15 mouse cellular contexts compared by ENCODE assay signal in the genomic region with DNA sequence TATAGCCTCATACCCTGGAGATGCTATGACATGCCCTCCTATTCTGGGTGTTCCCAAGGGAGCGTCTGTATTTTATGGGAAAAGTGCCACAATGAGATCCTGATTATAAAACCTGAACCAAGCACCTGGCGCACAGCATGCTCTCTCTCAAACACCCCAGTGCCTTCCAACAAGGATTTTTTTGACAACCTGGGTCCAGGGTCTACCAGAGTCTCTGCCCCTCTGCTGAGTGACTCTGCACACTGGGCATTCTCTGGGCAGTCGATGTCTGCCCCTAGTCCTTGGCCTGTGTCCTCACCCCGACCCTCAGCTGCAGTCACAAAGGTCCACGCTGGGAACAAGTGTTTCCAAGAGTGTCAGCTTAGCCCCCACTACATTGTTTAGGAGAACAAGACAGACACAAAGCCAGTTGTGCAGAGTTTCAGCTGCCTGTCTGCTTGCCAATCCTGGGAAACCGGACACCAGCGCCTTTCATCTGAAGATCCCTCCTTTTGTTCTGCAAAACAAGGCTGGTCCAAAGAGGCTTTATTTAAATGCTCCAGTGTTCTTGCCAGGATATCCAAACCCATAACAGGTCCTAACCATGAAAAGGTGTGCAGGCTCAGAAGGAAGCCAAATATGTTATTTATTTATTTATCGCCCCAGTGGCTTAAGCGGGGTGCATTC. TPM values are rescaled to one million over a fixed set of nuclear protein-coding genes. Genes with fewer than 3 reads are reported as not detected.
DNase-seq lines count a peak whose midpoint lies in the region; ATAC-seq and TF ChIP-seq lines count a peak whose summit lies in the region.
"Had no signal": no experiment of that assay in that cellular context is flagged by ENCODE, and none has a peak within 500 bp of the region (broad histone marks: within the 10 kb centered on the region; RNA-seq: fewer than 3 reads in every experiment).

No protein-coding gene starts in this region.

- 41% methylated on average over 9 of the region's 9 CpGs for WGBS in cerebellum, adult 2 months
- 24% methylated on average over 9 of the region's 9 CpGs for WGBS in midbrain, embryonic 11.5 days
- WGBS in midbrain, embryonic 15.5 days = 17% methylated on average over 9 of the region's 9 CpGs
- WGBS in embryonic facial prominence, embryonic 14.5 days = 41% methylated on average over 9 of the region's 9 CpGs
- 15% methylated on average over 9 of the region's 9 CpGs for WGBS in midbrain, embryonic 14.5 days

- peak; percentile 69 for ATAC-seq in midbrain, embryonic 11.5 days (ENCODE audit: low FRiP score)
- ATAC-seq in midbrain, embryonic 15.5 days (replicated peaks) = no peak
- ATAC-seq in embryonic facial prominence, embryonic 14.5 days (ENCODE audit: low read depth) = peak; percentile 80
- no peak for ATAC-seq in midbrain, embryonic 14.5 days (ENCODE audit: low FRiP score, low TSS enrichment)

- no peak overlapping the region for H3K4me3 ChIP-seq in cerebellum, adult 2 months (replicated peaks; ENCODE audit: insufficient read depth, low read depth, low read length)
- H3K4me3 ChIP-seq in midbrain, embryonic 11.5 days (ENCODE audit: low read depth, low read length) = no peak overlapping the region
- no peak overlapping the region for H3K4me3 ChIP-seq in midbrain, embryonic 15.5 days
- no peak overlapping the region for H3K4me3 ChIP-seq in embryonic facial prominence, embryonic 14.5 days (ENCODE audit: low read depth, low read length)
- H3K4me3 ChIP-seq in midbrain, embryonic 14.5 days (replicated peaks; ENCODE audit: low read depth, low read length) = no peak overlapping the region

- no peak for TF ChIP-seq POLR2A in cerebellum, adult 2 months (IDR thresholded peaks at IDR 0.05; ENCODE audit: borderline replicate concordance, insufficient read depth, low read length)

- no peaks in the 10 kb centered on the region for H3K27me3 ChIP-seq in cerebellum, adult 2 months (ENCODE audit: control insufficient read depth, insufficient read depth, low read length)
- H3K27me3 ChIP-seq in midbrain, embryonic 11.5 days (ENCODE audit: control insufficient read depth, insufficient read depth, low read length) = no peaks in the 10 kb centered on the region
- H3K27me3 ChIP-seq in midbrain, embryonic 15.5 days (replicated peaks) = no peaks in the 10 kb centered on the region
- H3K27me3 ChIP-seq in embryonic facial prominence, embryonic 14.5 days (replicated peaks; ENCODE audit: control insufficient read depth, insufficient read depth, low read length) = no peaks in the 10 kb centered on the region
- H3K27me3 ChIP-seq in midbrain, embryonic 14.5 days (ENCODE audit: control insufficient read depth, insufficient read depth, low read length) = no peaks in the 10 kb centered on the region

- no peaks in the 10 kb centered on the region for H3K9me3 ChIP-seq in midbrain, embryonic 11.5 days (ENCODE audit: control insufficient read depth, low read length)
- no peaks in the 10 kb centered on the region for H3K9me3 ChIP-seq in midbrain, embryonic 15.5 days
- H3K9me3 ChIP-seq in embryonic facial prominence, embryonic 14.5 days (ENCODE audit: control insufficient read depth, low read length) = no peaks in the 10 kb centered on the region
- H3K9me3 ChIP-seq in midbrain, embryonic 14.5 days (ENCODE audit: control insufficient read depth, low read length) = no peaks in the 10 kb centered on the region

- TF ChIP-seq CTCF in cerebellum, adult 2 months (IDR thresholded peaks at IDR 0.05; ENCODE audit: borderline replicate concordance, insufficient read depth, low read depth, low read length) = no peak

- H3K4me2 ChIP-seq in midbrain, embryonic 11.5 days = peak overlapping the region; percentile 2
- no peak overlapping the region for H3K4me2 ChIP-seq in midbrain, embryonic 15.5 days
- H3K4me2 ChIP-seq in embryonic facial prominence, embryonic 14.5 days (ENCODE audit: low read depth, low read length) = no peak overlapping the region
- no peak overlapping the region for H3K4me2 ChIP-seq in midbrain, embryonic 14.5 days (ENCODE audit: low read length)

- H3K36me3 ChIP-seq in midbrain, embryonic 11.5 days (ENCODE audit: control insufficient read depth, insufficient read depth, low read length) = no peaks in the 10 kb centered on the region
- H3K36me3 ChIP-seq in midbrain, embryonic 15.5 days (replicated peaks) = peaks cover 38% of the 10 kb centered on the region; the same call in 1 of the 2 replicates
- H3K36me3 ChIP-seq in embryonic facial prominence, embryonic 14.5 days (ENCODE audit: control insufficient read depth, insufficient read depth, low read length) = no peaks in the 10 kb centered on the region
- peaks cover 63% of the 10 kb centered on the region for H3K36me3 ChIP-seq in midbrain, embryonic 14.5 days (ENCODE audit: control insufficient read depth, insufficient read depth, low read length)
- H3K36me3 ChIP-seq: G1E had no signal

- peak overlapping the region; percentile 39; the same call in 1 of the 2 replicates for H3K9ac ChIP-seq in midbrain, embryonic 11.5 days (ENCODE audit: low read length)
- H3K9ac ChIP-seq in midbrain, embryonic 15.5 days = no peak overlapping the region
- H3K9ac ChIP-seq in embryonic facial prominence, embryonic 14.5 days (ENCODE audit: low read depth, low read length) = no peak overlapping the region
- no peak overlapping the region for H3K9ac ChIP-seq in midbrain, embryonic 14.5 days (replicated peaks; ENCODE audit: low read length)

- peak in 1 of 2 experiments; percentile 21 for DNase-seq in cerebellum, adult 2 months
- DNase-seq in cerebellum, postnatal 4 days (ENCODE audit: low spot score in 2 of 2) = no peak
- peak; percentile 91 for DNase-seq in midbrain, embryonic 11.5 days (ENCODE audit: low spot score, missing footprints)
- peak; percentile 88 for DNase-seq in embryonic facial prominence, embryonic 14.5 days (ENCODE audit: low spot score)
- DNase-seq in midbrain, embryonic 14.5 days = peak; percentile 50
- no peak for DNase-seq in natural killer cell, adult 2 months (ENCODE audit: low spot score in 2 of 2)
- DNase-seq in retina, postnatal 1 day = no peak
- DNase-seq: cerebellum, postnatal 36 days; heart, postnatal 14 days; kidney, adult 18-20 months had no signal

- H3K27ac ChIP-seq in cerebellum, adult 2 months (ENCODE audit: insufficient read depth, low read length) = 0 out of 2 replicates have a peak overlapping the region, but pooled peaks have one; percentile 40
- peak overlapping the region; percentile 62 for H3K27ac ChIP-seq in midbrain, embryonic 11.5 days (ENCODE audit: low read depth, low read length)
- H3K27ac ChIP-seq in midbrain, embryonic 15.5 days = no peak overlapping the region
- H3K27ac ChIP-seq in embryonic facial prominence, embryonic 14.5 days (replicated peaks; ENCODE audit: low read depth, low read length) = peak overlapping the region; percentile 56; the same call in 1 of the 2 replicates
- H3K27ac ChIP-seq in midbrain, embryonic 14.5 days (replicated peaks; ENCODE audit: low read depth, low read length) = no peak overlapping the region

- H3K4me1 ChIP-seq in cerebellum, adult 2 months (ENCODE audit: control insufficient read depth, insufficient read depth, low read length) = peaks cover 10% of the 10 kb centered on the region
- peaks cover 14% of the 10 kb centered on the region for H3K4me1 ChIP-seq in midbrain, embryonic 11.5 days (ENCODE audit: control insufficient read depth, insufficient read depth, low read length)
- no peaks in the 10 kb centered on the region for H3K4me1 ChIP-seq in midbrain, embryonic 15.5 days
- no peaks in the 10 kb centered on the region for H3K4me1 ChIP-seq in embryonic facial prominence, embryonic 14.5 days (ENCODE audit: control insufficient read depth, insufficient read depth, low read length)
- H3K4me1 ChIP-seq in midbrain, embryonic 14.5 days (ENCODE audit: control insufficient read depth, insufficient read depth, low read length) = no peaks in the 10 kb centered on the region

RNA-seq across cellular contexts. Expression of a gene that starts 16.1 kb away (rescaled TPM):
- polyA plus RNA-seq in cerebellum, adult 2 months (2012; rRNA removed) = 0.77 and 1.2 TPM in 2 replicates
- polyA plus RNA-seq in midbrain, embryonic 11.5 days (2014; fragmentation: Nextera tagmentation; extraction: Ambion mirVana) = 0.50 and 1.7 TPM in 2 replicates
- polyA plus RNA-seq in midbrain, embryonic 15.5 days (2015; fragmentation: Nextera tagmentation; extraction: Ambion mirVana) = 0.40 and 1.4 TPM in 2 replicates
- not detected in 2 replicates for polyA plus RNA-seq in embryonic facial prominence, embryonic 14.5 days (2014; fragmentation: Nextera tagmentation; extraction: Ambion mirVana)
- 0.51 and 1.3 TPM in 2 replicates for polyA plus RNA-seq in midbrain, embryonic 14.5 days (2014; fragmentation: Nextera tagmentation; extraction: Ambion mirVana)
- polyA plus RNA-seq: G1E had no signal

RNA-seq across cellular contexts. Expression of a gene that starts 30.8 kb away (rescaled TPM):
- not detected in 2 replicates for polyA plus RNA-seq in cerebellum, adult 2 months (2012; rRNA removed)
- not detected in 2 replicates for polyA plus RNA-seq in midbrain, embryonic 11.5 days (2014; fragmentation: Nextera tagmentation; extraction: Ambion mirVana)
- not detected in 2 replicates for polyA plus RNA-seq in midbrain, embryonic 15.5 days (2015; fragmentation: Nextera tagmentation; extraction: Ambion mirVana)
- polyA plus RNA-seq in embryonic facial prominence, embryonic 14.5 days (2014; fragmentation: Nextera tagmentation; extraction: Ambion mirVana) = not detected in 2 replicates
- not detected in 2 replicates for polyA plus RNA-seq in midbrain, embryonic 14.5 days (2014; fragmentation: Nextera tagmentation; extraction: Ambion mirVana)
- polyA plus RNA-seq: frontal cortex, adult 2 months; G1E; liver, adult 2 months had no signal

RNA-seq across cellular contexts. Expression of a gene that starts 51.8 kb away (rescaled TPM):
- polyA plus RNA-seq in cerebellum, adult 2 months (2012; rRNA removed) = not detected in 2 replicates
- polyA plus RNA-seq in midbrain, embryonic 11.5 days (2014; fragmentation: Nextera tagmentation; extraction: Ambion mirVana) = not detected in 2 replicates
- polyA plus RNA-seq in midbrain, embryonic 15.5 days (2015; fragmentation: Nextera tagmentation; extraction: Ambion mirVana) = not detected in 2 replicates
- polyA plus RNA-seq in embryonic facial prominence, embryonic 14.5 days (2014; fragmentation: Nextera tagmentation; extraction: Ambion mirVana) = not detected in 2 replicates
- polyA plus RNA-seq in midbrain, embryonic 14.5 days (2014; fragmentation: Nextera tagmentation; extraction: Ambion mirVana) = not detected in 2 replicates
- polyA plus RNA-seq: frontal cortex, adult 2 months; G1E; lung, embryonic 16.5 days had no signal

RNA-seq across cellular contexts. Expression of a gene that starts 55.8 kb away (rescaled TPM):
- 41.4 and 42.8 TPM in 2 replicates for polyA plus RNA-seq in cerebellum, adult 2 months (2012; rRNA removed)
- polyA plus RNA-seq in midbrain, embryonic 11.5 days (2014; fragmentation: Nextera tagmentation; extraction: Ambion mirVana) = 10.4 TPM in 2 replicates
- polyA plus RNA-seq in midbrain, embryonic 15.5 days (2015; fragmentation: Nextera tagmentation; extraction: Ambion mirVana) = 22.6 and 23.8 TPM in 2 replicates
- polyA plus RNA-seq in embryonic facial prominence, embryonic 14.5 days (2014; fragmentation: Nextera tagmentation; extraction: Ambion mirVana) = 10.5 and 11.9 TPM in 2 replicates
- polyA plus RNA-seq in midbrain, embryonic 14.5 days (2014; fragmentation: Nextera tagmentation; extraction: Ambion mirVana) = 23.1 and 24.7 TPM in 2 replicates
- polyA plus RNA-seq: G1E had no signal

Comparison
In these comparisons a context has a peak if more than half of its experiments do, and no peak if none do; other contexts are left out.
1. H3K27ac ChIP-seq: peak in cerebellum, adult 2 months (single experiment), midbrain, embryonic 11.5 days (single experiment) and embryonic facial prominence, embryonic 14.5 days (single experiment); none in midbrain, embryonic 15.5 days (single experiment) and midbrain, embryonic 14.5 days (single experiment).
2. ATAC-seq: peak in midbrain, embryonic 11.5 days (single experiment) and embryonic facial prominence, embryonic 14.5 days (single experiment); none in midbrain, embryonic 15.5 days (single experiment) and midbrain, embryonic 14.5 days (single experiment).
3. DNase-seq: peak in midbrain, embryonic 11.5 days (single experiment), embryonic facial prominence, embryonic 14.5 days (single experiment) and midbrain, embryonic 14.5 days (single experiment); none in cerebellum, postnatal 4 days (0 of 2), natural killer cell, adult 2 months (0 of 2) and retina, postnatal 1 day (single experiment).